Mouse (Mus musculus) lung, postnatal 0 days (tissue): Measurements from ENCODE around the gene Phf14. TPM values are rescaled to one million over a fixed set of nuclear protein-coding genes. Genes with fewer than 3 reads are reported as not detected.

Experiments used
- ATAC-seq: fragments of 200-750 bp; cut with Nextera tagmentation; 2 replicates; pipeline ENCODE4 v1.8.0; 2017; ENCODE audit warnings: moderate library complexity
- DNase-seq: peaks from one replicate; pipeline ENCODE4 v3.0.0-alpha.2; 2016; ENCODE audit warnings: low spot score
- H3K27ac ChIP-seq: fragments of 300-500 bp; sonication (generic); 2 replicates; pipeline ENCODE4 v1.5.1; 2014; ENCODE audit warnings: antibody characterized with exemption, mild to moderate bottlenecking, low read length, mixed read lengths
- H3K27me3 ChIP-seq: fragments of 300-500 bp; sonication (generic); replicated peaks from 2 replicates; pipeline ENCODE4 v1.6.1; 2014; ENCODE audit warnings: low read length, mixed read lengths; ENCODE audit not compliant: insufficient read depth
- H3K36me3 ChIP-seq: fragments of 300-500 bp; sonication (generic); 2 replicates; pipeline ENCODE4 v1.6.1; 2014; ENCODE audit warnings: low read length, mixed read lengths; ENCODE audit not compliant: insufficient read depth
- H3K4me1 ChIP-seq: fragments of 300-500 bp; sonication (generic); 2 replicates; pipeline ENCODE4 v1.6.1; 2014; ENCODE audit warnings: antibody characterized with exemption, low read depth, low read length, mixed read lengths; ENCODE audit not compliant: insufficient read depth
- H3K4me2 ChIP-seq: fragments of 300-500 bp; sonication (generic); replicated peaks from 2 replicates; pipeline ENCODE4 v1.6.1; 2014; ENCODE audit warnings: low read depth, mild to moderate bottlenecking, low read length, moderate library complexity, mixed read lengths
- H3K4me3 ChIP-seq: fragments of 300-500 bp; sonication (generic); 2 replicates; pipeline ENCODE4 v1.5.1; 2014; ENCODE audit warnings: low read depth, low read length
- H3K9ac ChIP-seq: fragments of 300-500 bp; sonication (generic); replicated peaks from 2 replicates; pipeline ENCODE4 v1.6.1; 2014; ENCODE audit warnings: low read depth, mild to moderate bottlenecking
- H3K9me3 ChIP-seq: fragments of 300-500 bp; sonication (generic); 2 replicates; pipeline ENCODE4 v1.6.1; 2016; ENCODE audit warnings: low read length, mixed read lengths
- CTCF ChIP-seq: IDR thresholded peaks from 2 replicates; pipeline ENCODE4 v1.5.1; 2016; ENCODE audit warnings: antibody characterized with exemption, mild to moderate bottlenecking
- EP300 ChIP-seq: IDR thresholded peaks from 2 replicates; pipeline ENCODE4 v1.6.1; 2016; ENCODE audit warnings: antibody characterized with exemption, mild to moderate bottlenecking, control low read depth
- WGBS: fragments of 180-500 bp; shearing (Covaris S2); extraction: QIAGEN DNeasy Blood & Tissue Kit; methylation state at CpG from one replicate; pipeline ENCODE4 v1.1.7; 2014; 5-methylcytosine and 5-hydroxymethylcytosine counted together
- polyA plus RNA-seq: library from polyadenylated mRNA; unstranded; fragments of >200 nt; fragmentation: Nextera tagmentation; extraction: Ambion mirVana; gene quantifications from 2 replicates; pipeline ENCODE4 v1.2.1, GENCODE M21; 2015

Phf14 gene
- polyA plus RNA-seq, 1 experiment from 2014 or later: 50.0 TPM

GRCm38 (mm10) chr6:12077880-12078618, 170.4 kb downstream of the Phf14 start:
- Histone ChIP-seq H3K4me2 (no peak overlapping the region), H3K36me3 (no peaks in the 10 kb centered on the region), H3K27ac (no peak overlapping the region), H3K9me3 (no peaks in the 10 kb centered on the region), H3K4me1 (no peaks in the 10 kb centered on the region), H3K9ac (no peak overlapping the region), H3K4me3 (no peak overlapping the region), H3K27me3 (no peaks in the 10 kb centered on the region)
- no peak for DNase-seq
- ATAC-seq: no peak
- WGBS: 68% methylated on average over 8 of the region's 8 CpGs
- TF ChIP-seq CTCF (no peak), EP300 (no peak)

- Histone ChIP-seq H3K36me3 (no peaks in the 10 kb centered on the region), H3K9ac (no peak overlapping the region), H3K27ac (no peak overlapping the region), H3K9me3 (no peaks in the 10 kb centered on the region), H3K4me3 (no peak overlapping the region), H3K4me1 (no peaks in the 10 kb centered on the region), H3K27me3 (no peaks in the 10 kb centered on the region), H3K4me2 (no peak overlapping the region)
- no peak for TF ChIP-seq EP300
- TF ChIP-seq CTCF: no peak
- DNase-seq: no peak
- no peak for ATAC-seq
- 88% methylated on average over 4 of the region's 4 CpGs for WGBS
These were observed 171.7 kb downstream of the Phf14 start for GRCm38 (mm10) chr6:12079260-12079659.

- no peak for DNase-seq
- H3K4me3 ChIP-seq: no peak overlapping the region
- no peak overlapping the region for H3K4me2 ChIP-seq
- H3K27ac ChIP-seq: no peak overlapping the region
- no peak overlapping the region for H3K9ac ChIP-seq
- no peaks in the 10 kb centered on the region for H3K4me1 ChIP-seq
- no peak for TF ChIP-seq CTCF
- TF ChIP-seq EP300: no peak
- H3K36me3 ChIP-seq: no peaks in the 10 kb centered on the region
- H3K9me3 ChIP-seq: no peaks in the 10 kb centered on the region
- WGBS: 72% methylated on average over 5 of the region's 5 CpGs
- ATAC-seq: no peak
- H3K27me3 ChIP-seq: no peaks in the 10 kb centered on the region
These were observed 172.8 kb downstream of the Phf14 start for GRCm38 (mm10) chr6:12080423-12080822.

GRCm38 (mm10) chr6:12081722-12082121, 174.1 kb downstream of the Phf14 start:
- Histone ChIP-seq H3K27me3 (no peaks in the 10 kb centered on the region), H3K4me3 (no peak overlapping the region), H3K9me3 (no peaks in the 10 kb centered on the region), H3K9ac (no peak overlapping the region), H3K36me3 (no peaks in the 10 kb centered on the region), H3K27ac (no peak overlapping the region), H3K4me2 (no peak overlapping the region), H3K4me1 (no peaks in the 10 kb centered on the region)
- 64% methylated on average over 2 of the region's 2 CpGs for WGBS
- TF ChIP-seq CTCF (no peak), EP300 (no peak)
- ATAC-seq (no peak), DNase-seq (no peak)

GRCm38 (mm10) chr6:12082125-12082524, 174.5 kb downstream of the Phf14 start:
- H3K27ac ChIP-seq: no peak overlapping the region
- no peaks in the 10 kb centered on the region for H3K9me3 ChIP-seq
- DNase-seq (no peak), ATAC-seq (peak; percentile 8; the same call in 1 of the 2 replicates)
- H3K27me3 ChIP-seq: no peaks in the 10 kb centered on the region
- no peak overlapping the region for H3K4me2 ChIP-seq
- H3K9ac ChIP-seq: no peak overlapping the region
- no peaks in the 10 kb centered on the region for H3K36me3 ChIP-seq
- H3K4me3 ChIP-seq: no peak overlapping the region
- no peaks in the 10 kb centered on the region for H3K4me1 ChIP-seq
- TF ChIP-seq CTCF (no peak), EP300 (no peak)
- WGBS: 59% methylated on average over 2 of the region's 2 CpGs

- Histone ChIP-seq H3K4me2 (no peak overlapping the region), H3K9me3 (no peaks in the 10 kb centered on the region), H3K4me3 (no peak overlapping the region), H3K9ac (no peak overlapping the region), H3K36me3 (no peaks in the 10 kb centered on the region), H3K4me1 (no peaks in the 10 kb centered on the region), H3K27me3 (no peaks in the 10 kb centered on the region), H3K27ac (no peak overlapping the region)
- TF ChIP-seq EP300: peak; percentile 59
- TF ChIP-seq CTCF: no peak
- ATAC-seq: peak; percentile 75
- 50% methylated on average over 6 of the region's 6 CpGs for WGBS
- DNase-seq: peak; percentile 76
These were observed 175.1 kb downstream of the Phf14 start for GRCm38 (mm10) chr6:12082531-12083216.
